Mouse (Mus musculus) intestine, postnatal 0 days (tissue): ENCODE measurements around the gene Hjurp. TPM values are rescaled to one million over a fixed set of nuclear protein-coding genes. Genes with fewer than 3 reads are reported as not detected.

Experiments
- ATAC-seq: fragments of 200-750 bp; cut with Nextera tagmentation; 2 replicates; pipeline ENCODE4 v1.8.0; 2017; ENCODE audit warnings: mild to moderate bottlenecking, moderate TSS enrichment, moderate library complexity
- H3K27ac ChIP-seq: fragments of 300-500 bp; sonication (generic); 2 replicates; pipeline ENCODE4 v1.5.1; 2014; ENCODE audit warnings: mild to moderate bottlenecking, low read depth, low read length, moderate library complexity
- H3K27me3 ChIP-seq: fragments of 300-500 bp; sonication (generic); replicated peaks from 2 replicates; pipeline ENCODE4 v1.6.1; 2014; ENCODE audit warnings: low read length, mixed read lengths; ENCODE audit not compliant: control insufficient read depth, insufficient read depth
- H3K36me3 ChIP-seq: fragments of 300-500 bp; sonication (generic); 2 replicates; pipeline ENCODE4 v1.6.1; 2014; ENCODE audit warnings: mild to moderate bottlenecking, moderate library complexity; ENCODE audit not compliant: control insufficient read depth, insufficient read depth
- H3K4me1 ChIP-seq: fragments of 300-500 bp; sonication (generic); replicated peaks from 2 replicates; pipeline ENCODE4 v1.6.1; 2014; ENCODE audit warnings: antibody characterized with exemption, low read length, mixed read lengths; ENCODE audit not compliant: control insufficient read depth, insufficient read depth
- H3K4me2 ChIP-seq: fragments of 300-500 bp; sonication (generic); replicated peaks from 2 replicates; pipeline ENCODE4 v1.6.1; 2014; ENCODE audit warnings: low read depth, mild to moderate bottlenecking, moderate library complexity
- H3K4me3 ChIP-seq: fragments of 300-500 bp; sonication (generic); 2 replicates; pipeline ENCODE4 v1.5.1; 2014; ENCODE audit warnings: low read depth, low read length
- H3K9ac ChIP-seq: fragments of 300-500 bp; sonication (generic); 2 replicates; pipeline ENCODE4 v1.6.1; 2014; ENCODE audit warnings: mild to moderate bottlenecking, low read depth, low read length
- H3K9me3 ChIP-seq: fragments of 300-500 bp; sonication (generic); 2 replicates; pipeline ENCODE4 v1.6.1; 2016; ENCODE audit warnings: mixed run types; ENCODE audit not compliant: control insufficient read depth
- CTCF ChIP-seq: sonication (generic); IDR thresholded peaks from 2 replicates; pipeline ENCODE4 v1.5.1; 2016; ENCODE audit warnings: low read depth, mild to moderate bottlenecking, control low read depth, antibody characterized with exemption, moderate library complexity
- WGBS: fragments of 180-500 bp; shearing (Covaris S2); extraction: QIAGEN DNeasy Blood & Tissue Kit; methylation state at CpG from one replicate; pipeline ENCODE4 v1.1.7; 2014; 5-methylcytosine and 5-hydroxymethylcytosine counted together
- polyA plus RNA-seq: library from polyadenylated mRNA; unstranded; fragments of >200 nt; fragmentation: Nextera tagmentation; extraction: Ambion mirVana; gene quantifications from 2 replicates; pipeline ENCODE4 v1.2.1, GENCODE M21; 2015

Hjurp gene
- polyA plus RNA-seq, 1 experiment from 2014 or later, result 29.1 TPM

GRCm38 (mm10) chr1:88240579-88240978, 36.9 kb downstream of the Hjurp start:
- WGBS, result 68% methylated on average over 4 of the region's 4 CpGs
- H3K27me3 ChIP-seq, result no peaks in the 10 kb centered on the region
- H3K9me3 ChIP-seq, result peaks cover 33% of the 10 kb centered on the region
- TF ChIP-seq CTCF, result no peak
- 0 out of 2 replicates have a peak, but pooled peaks have one; percentile 2 for ATAC-seq
- no peak overlapping the region for H3K9ac ChIP-seq
- no peaks in the 10 kb centered on the region for H3K36me3 ChIP-seq
- no peak overlapping the region for H3K4me2 ChIP-seq
- H3K4me1 ChIP-seq, result no peaks in the 10 kb centered on the region
- no peak overlapping the region for H3K27ac ChIP-seq
- no peak overlapping the region for H3K4me3 ChIP-seq

GRCm38 (mm10) chr1:88240072-88240471, 37.4 kb downstream of the Hjurp start:
- Histone ChIP-seq H3K9me3 (peaks cover 34% of the 10 kb centered on the region), H3K27me3 (no peaks in the 10 kb centered on the region), H3K4me3 (no peak overlapping the region), H3K4me2 (no peak overlapping the region), H3K4me1 (no peaks in the 10 kb centered on the region), H3K36me3 (no peaks in the 10 kb centered on the region), H3K27ac (no peak overlapping the region), H3K9ac (no peak overlapping the region)
- no peak for ATAC-seq
- TF ChIP-seq CTCF, result no peak
- WGBS, result 72% methylated on average over 5 of the region's 5 CpGs

GRCm38 (mm10) chr1:88238771-88239170, 38.7 kb downstream of the Hjurp start:
- no peak for TF ChIP-seq CTCF
- Histone ChIP-seq H3K27ac (no peak overlapping the region), H3K36me3 (no peaks in the 10 kb centered on the region), H3K4me2 (no peak overlapping the region), H3K4me3 (no peak overlapping the region), H3K9ac (no peak overlapping the region), H3K4me1 (no peaks in the 10 kb centered on the region), H3K9me3 (peaks cover 41% of the 10 kb centered on the region), H3K27me3 (no peaks in the 10 kb centered on the region)
- no peak for ATAC-seq
- 77% methylated on average over 6 of the region's 6 CpGs for WGBS

GRCm38 (mm10) chr1:88237311-88237710, 40.1 kb downstream of the Hjurp start:
- Histone ChIP-seq H3K4me3 (no peak overlapping the region), H3K27ac (no peak overlapping the region), H3K9me3 (peaks cover 41% of the 10 kb centered on the region), H3K4me1 (no peaks in the 10 kb centered on the region), H3K4me2 (no peak overlapping the region), H3K36me3 (no peaks in the 10 kb centered on the region), H3K9ac (no peak overlapping the region), H3K27me3 (no peaks in the 10 kb centered on the region)
- no peak for TF ChIP-seq CTCF
- peak; percentile 8 for ATAC-seq
- 75% methylated on average over 5 of the region's 5 CpGs for WGBS

GRCm38 (mm10) chr1:88235894-88236415, 41.5 kb downstream of the Hjurp start:
- Histone ChIP-seq H3K27me3 (no peaks in the 10 kb centered on the region), H3K9me3 (peaks cover 52% of the 10 kb centered on the region), H3K4me2 (no peak overlapping the region), H3K4me1 (no peaks in the 10 kb centered on the region), H3K27ac (no peak overlapping the region), H3K9ac (no peak overlapping the region), H3K36me3 (no peaks in the 10 kb centered on the region), H3K4me3 (no peak overlapping the region)
- ATAC-seq, result no peak
- 60% methylated on average over 4 of the region's 4 CpGs for WGBS
- TF ChIP-seq CTCF, result no peak

GRCm38 (mm10) chr1:88235046-88235893, 42.2 kb downstream of the Hjurp start:
- Histone ChIP-seq H3K9me3 (peaks cover 50% of the 10 kb centered on the region), H3K36me3 (no peaks in the 10 kb centered on the region), H3K4me3 (no peak overlapping the region), H3K27me3 (no peaks in the 10 kb centered on the region), H3K4me2 (no peak overlapping the region), H3K27ac (no peak overlapping the region), H3K9ac (no peak overlapping the region), H3K4me1 (no peaks in the 10 kb centered on the region)
- 64% methylated on average over 11 of the region's 11 CpGs for WGBS
- no peak for ATAC-seq
- TF ChIP-seq CTCF, result no peak
